Mouse (Mus musculus) B cell, adult (primary cell): ENCODE data around the gene Abhd16a. TPM values are rescaled to one million over a fixed set of nuclear protein-coding genes. Genes with fewer than 3 reads are reported as not detected.

ENCODE experiments used
- total RNA-seq: library from RNA; stranded (reverse); gene quantifications from 4 replicates; pipeline ENCODE4 v1.2.4, GENCODE M21; 2023; ENCODE audit not compliant: inconsistent age

The Abhd16a gene
- total RNA-seq, 1 experiment from 2014 or later: 76.8 TPM

DNA sequence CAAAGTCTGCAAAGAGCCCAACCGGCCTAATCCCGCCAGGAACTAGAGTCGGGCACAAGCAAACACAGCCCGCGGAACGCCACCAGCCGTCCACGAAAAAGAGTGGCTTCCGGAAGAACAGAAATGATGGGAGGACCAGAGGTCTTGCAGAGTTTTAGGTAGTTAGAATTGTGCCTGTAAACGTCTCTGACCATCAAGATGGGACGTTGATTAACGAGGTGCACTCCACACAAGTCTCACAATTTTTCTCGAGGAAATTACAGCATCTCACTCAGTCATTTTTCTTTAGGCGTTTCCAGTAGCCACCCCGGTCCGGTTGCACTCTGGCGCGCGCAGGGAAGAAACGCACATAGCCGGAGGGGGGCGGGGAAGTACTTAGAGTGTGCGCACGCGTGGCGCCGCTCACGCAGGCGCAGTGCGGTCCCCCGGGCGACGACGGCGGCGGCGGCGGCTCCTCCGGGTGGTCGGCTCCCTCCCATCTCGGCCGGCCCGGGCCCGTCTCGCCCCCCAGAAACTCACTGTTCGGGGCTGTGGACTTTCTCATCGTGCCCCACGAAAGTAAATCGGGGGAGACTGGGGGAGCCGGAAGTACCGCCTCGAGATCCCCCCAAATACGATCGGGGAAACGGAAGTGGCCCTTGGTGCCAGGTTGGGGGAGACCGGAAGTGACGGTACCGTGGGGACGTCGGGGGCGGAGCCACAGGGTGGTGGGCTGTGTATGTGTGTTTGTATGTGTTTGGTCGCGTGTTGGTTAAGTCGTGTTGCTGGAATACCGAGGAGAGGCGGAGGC, 45.9 kb downstream of the Abhd16a start, which contains the start of gene Bag6:
Gene Bag6, plus strand, starts transcription at position 378 of the 790 bp plus-strand sequence.

Other genes with a start within 250 kb of the Abhd16a start
- gene Skiv2l, start 239.1 kb upstream of the Abhd16a start, total RNA-seq: 102 to 123 TPM (median 110 TPM) in 4 replicates
- gene Nelfe, start 238.9 kb upstream of the Abhd16a start, total RNA-seq: 33.5 to 41.3 TPM (median 38.0 TPM) in 4 replicates
- gene Cfb, start 226.7 kb upstream of the Abhd16a start, total RNA-seq: 0.54 TPM in 1 of 4 replicates, not detected in the others
- 11.1 to 11.4 TPM (median 11.2 TPM) in 4 replicates for gene Zbtb12, start 209.8 kb upstream of the Abhd16a start, total RNA-seq
- 0.27 TPM in 1 of 4 replicates, not detected in the others for gene Gm20547, start 207.2 kb upstream of the Abhd16a start, total RNA-seq
- 1.8 to 3.4 TPM (median 2.8 TPM) in 4 replicates for gene C2, start 191.0 kb upstream of the Abhd16a start, total RNA-seq
- gene Ehmt2, start 190.8 kb upstream of the Abhd16a start, total RNA-seq: 152 to 164 TPM (median 157 TPM) in 4 replicates
- gene Slc44a4, start 174.8 kb upstream of the Abhd16a start, total RNA-seq: not detected in 4 replicates
- 94.9 to 102 TPM (median 98.6 TPM) in 4 replicates for gene Neu1, start 158.0 kb upstream of the Abhd16a start, total RNA-seq
- 17.8 to 62.2 TPM (median 28.7 TPM) in 4 replicates for gene Hspa1b, start 130.0 kb upstream of the Abhd16a start, total RNA-seq
- gene Gm20481, start 119.4 kb upstream of the Abhd16a start, total RNA-seq: not detected in 4 replicates
- 10.4 to 29.3 TPM (median 20.1 TPM) in 4 replicates for gene Hspa1a, start 117.1 kb upstream of the Abhd16a start, total RNA-seq
- gene Hspa1l, start 116.6 kb upstream of the Abhd16a start, total RNA-seq: 0.21 to 0.38 TPM in 2 of 4 replicates, not detected in the others
- gene Lsm2, start 107.4 kb upstream of the Abhd16a start, total RNA-seq: 30.0 to 37.2 TPM (median 32.0 TPM) in 4 replicates
- gene Vars, start 88.3 kb upstream of the Abhd16a start, total RNA-seq: 269 to 300 TPM (median 290 TPM) in 4 replicates
- gene Vwa7, start 72.7 kb upstream of the Abhd16a start, total RNA-seq: 0.16 to 0.54 TPM (median 0.25 TPM) in 4 replicates
- 3.4 to 6.4 TPM (median 4.6 TPM) in 4 replicates for gene Sapcd1, start 61.2 kb upstream of the Abhd16a start, total RNA-seq
- 6.1 to 10.5 TPM (median 9.2 TPM) in 4 replicates for gene Msh5, start 42.5 kb upstream of the Abhd16a start, total RNA-seq
- 196 to 218 TPM (median 210 TPM) in 4 replicates for gene Clic1, start 39.3 kb upstream of the Abhd16a start, total RNA-seq
- 2.6 to 4.8 TPM (median 4.2 TPM) in 4 replicates for gene Ddah2, start 30.2 kb upstream of the Abhd16a start, total RNA-seq
- not detected in 4 replicates for gene Ly6g6c, start 23.9 kb upstream of the Abhd16a start, total RNA-seq
- gene Mpig6b, start 23.1 kb upstream of the Abhd16a start, total RNA-seq: 0.45 TPM in 1 of 4 replicates, not detected in the others
- not detected in 4 replicates for gene Ly6g6e, start 12.4 kb upstream of the Abhd16a start, total RNA-seq
- not detected in 4 replicates for gene Ly6g6d, start 11.2 kb upstream of the Abhd16a start, total RNA-seq
- gene Ly6g6f, start 3.7 kb upstream of the Abhd16a start, total RNA-seq: not detected in 4 replicates
- gene Ly6g5c, start 19.0 kb downstream of the Abhd16a start, total RNA-seq: not detected in 4 replicates
- gene Ly6g5b, start 26.2 kb downstream of the Abhd16a start, total RNA-seq: 0.93 to 1.6 TPM (median 1.2 TPM) in 4 replicates
- 24.7 to 31.8 TPM (median 30.3 TPM) in 4 replicates for gene Gpank1, start 32.2 kb downstream of the Abhd16a start, total RNA-seq
- gene Csnk2b, start 32.8 kb downstream of the Abhd16a start, total RNA-seq: 121 to 143 TPM (median 135 TPM) in 4 replicates
- gene D17H6S53E, start 37.1 kb downstream of the Abhd16a start, total RNA-seq: 10.6 to 19.4 TPM (median 13.7 TPM) in 4 replicates
- gene Apom, start 42.8 kb downstream of the Abhd16a start, total RNA-seq: 0.51 to 2.8 TPM (median 0.69 TPM) in 3 of 4 replicates, not detected in the other
- gene Bag6, start 45.9 kb downstream of the Abhd16a start, total RNA-seq: 446 to 480 TPM (median 464 TPM) in 4 replicates
- 328 to 347 TPM (median 341 TPM) in 4 replicates for gene Prrc2a, start 75.6 kb downstream of the Abhd16a start, total RNA-seq
- 4.4 to 9.9 TPM (median 8.0 TPM) in 4 replicates for gene Aif1, start 86.8 kb downstream of the Abhd16a start, total RNA-seq
- gene Lst1, start 99.2 kb downstream of the Abhd16a start, total RNA-seq: 38.1 to 43.3 TPM (median 40.2 TPM) in 4 replicates
- 564 to 668 TPM (median 599 TPM) in 4 replicates for gene Ltb, start 105.2 kb downstream of the Abhd16a start, total RNA-seq
- 9.9 to 12.7 TPM (median 11.2 TPM) in 4 replicates for gene Tnf, start 112.7 kb downstream of the Abhd16a start, total RNA-seq
- gene Lta, start 116.1 kb downstream of the Abhd16a start, total RNA-seq: 31.8 to 44.1 TPM (median 36.1 TPM) in 4 replicates
- not detected in 4 replicates for gene Gm16181, start 131.6 kb downstream of the Abhd16a start, total RNA-seq
- gene Atp6v1g2, start 144.4 kb downstream of the Abhd16a start, total RNA-seq: 1.6 to 2.5 TPM (median 2.1 TPM) in 4 replicates
- gene Nfkbil1, start 146.5 kb downstream of the Abhd16a start, total RNA-seq: 13.3 to 15.9 TPM (median 13.7 TPM) in 4 replicates
- 432 to 470 TPM (median 447 TPM) in 4 replicates for gene Ddx39b, start 152.5 kb downstream of the Abhd16a start, total RNA-seq
- gene H2-D1, start 173.5 kb downstream of the Abhd16a start, total RNA-seq: 1,753 to 1,919 TPM (median 1,880 TPM) in 4 replicates
- 11.8 to 16.3 TPM (median 15.1 TPM) in 4 replicates for gene H2-Q1, start 231.1 kb downstream of the Abhd16a start, total RNA-seq